ENCODE assay signal across 33 mouse cellular contexts in the genomic region with DNA sequence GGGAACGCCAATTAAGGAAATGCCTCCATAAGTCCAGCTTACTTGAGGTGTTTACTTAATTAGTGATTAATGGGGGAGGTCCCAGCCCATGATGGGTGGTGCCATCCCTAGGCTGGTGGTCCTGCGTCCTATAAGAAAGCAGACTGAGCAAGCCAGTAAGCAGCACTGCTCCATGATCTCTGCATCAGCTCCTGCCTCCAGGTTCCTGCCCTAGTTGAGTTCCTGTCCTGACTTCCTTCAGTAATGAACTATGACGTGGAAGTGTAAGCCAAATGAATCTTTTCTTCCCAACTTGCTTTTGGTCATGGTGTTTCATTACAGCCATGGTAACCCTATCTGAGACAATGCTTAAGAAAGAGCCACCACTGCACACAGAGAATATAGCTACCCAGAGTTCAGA.
"Had no signal": no experiment of that assay in that cellular context is flagged by ENCODE, and none has a peak within 500 bp of the region (broad histone marks: within the 10 kb centered on the region; RNA-seq: fewer than 3 reads in every experiment).

No protein-coding gene starts in this region.

- H3K36me3 ChIP-seq: heart, embryonic 10.5 days; heart, embryonic 12.5 days; heart, embryonic 13.5 days; heart, embryonic 15.5 days; hindbrain, embryonic 10.5 days; hindbrain, embryonic 12.5 days; hindbrain, embryonic 13.5 days; hindbrain, embryonic 15.5 days; intestine, embryonic 15.5 days; kidney, embryonic 15.5 days had no signal

- H3K9me3 ChIP-seq: heart, embryonic 10.5 days; heart, embryonic 12.5 days; heart, embryonic 13.5 days; heart, embryonic 15.5 days; hindbrain, embryonic 10.5 days; hindbrain, embryonic 12.5 days; hindbrain, embryonic 13.5 days; hindbrain, embryonic 15.5 days; intestine, embryonic 15.5 days; kidney, embryonic 15.5 days had no signal

- ATAC-seq: inflammation-experienced regulatory T-cells, adult 6 months; intestine, embryonic 15.5 days; intestine, embryonic 16.5 days; intestine, postnatal 0 days had no signal

- H3K4me2 ChIP-seq: heart, embryonic 15.5 days; intestine, embryonic 15.5 days had no signal

- H3K4me3 ChIP-seq: heart, embryonic 12.5 days; heart, embryonic 15.5 days; hindbrain, embryonic 12.5 days; hindbrain, embryonic 13.5 days; hindbrain, embryonic 15.5 days; intestine, embryonic 15.5 days; kidney, embryonic 15.5 days; layer of hippocampus, adult 2 months had no signal

- H3K27ac ChIP-seq: heart, embryonic 10.5 days; heart, embryonic 13.5 days; heart, embryonic 15.5 days; hindbrain, embryonic 12.5 days; hindbrain, embryonic 13.5 days; hindbrain, embryonic 14.5 days; hindbrain, embryonic 15.5 days; hindbrain, postnatal 0 days; intestine, embryonic 15.5 days; kidney, embryonic 15.5 days; kidney, postnatal 0 days; layer of hippocampus, adult 2 months had no signal

- H3K9ac ChIP-seq: heart, embryonic 12.5 days; heart, embryonic 13.5 days; heart, embryonic 15.5 days; hindbrain, embryonic 12.5 days; hindbrain, embryonic 14.5 days; hindbrain, embryonic 15.5 days; intestine, embryonic 15.5 days; kidney, embryonic 15.5 days had no signal

- DNase-seq: heart, postnatal 10 days; heart, postnatal 14 days; heart, postnatal 36 days; heart, postnatal 4 days; kidney, adult 11 months; kidney, adult 18-20 months; kidney, adult 2 months; kidney, adult 8-10 months; kidney, adult 9 months; kidney, postnatal 10 days; kidney, postnatal 14 days; kidney, postnatal 25 days; kidney, postnatal 36 days; kidney, postnatal 4 days; layer of hippocampus, adult 9-11 months; layer of hippocampus, postnatal 36 days had no signal
